Mouse (Mus musculus): ENCODE data around the gene Pear1. TPM values are rescaled to one million over a fixed set of nuclear protein-coding genes. Genes with fewer than 3 reads are reported as not detected.
A peak's percentile ranks its signal among the peaks of the same experiment; 100 is the strongest.

The Pear1 gene
- polyA plus RNA-seq, 1 experiment from 2014 or later: 13.2 TPM

GRCm38 (mm10) chr3:87761408-87762375 is 62.4 kb downstream of the Pear1 start:
- H3K27me3 ChIP-seq: peaks cover 36% of the 10 kb centered on the region
- no peak overlapping the region for H3K4me3 ChIP-seq
- H3K9me3 ChIP-seq (replicated peaks): no peaks in the 10 kb centered on the region
- WGBS: 67% methylated on average over 20 of the region's 20 CpGs
- H3K4me1 ChIP-seq: peaks cover 23% of the 10 kb centered on the region
- no peaks in the 10 kb centered on the region for H3K36me3 ChIP-seq
- no peak for ATAC-seq (ENCODE audit: low FRiP score)
- H3K4me2 ChIP-seq (replicated peaks): no peak overlapping the region
- H3K9ac ChIP-seq: no peak overlapping the region
- H3K27ac ChIP-seq: 0 out of 2 replicates have a peak overlapping the region, but pooled peaks have one; percentile 19

GRCm38 (mm10) chr3:87758641-87759040 is 65.5 kb downstream of the Pear1 start:
- Histone ChIP-seq H3K27ac (no peak overlapping the region), H3K4me1 (peaks cover 20% of the 10 kb centered on the region), H3K9me3 (replicated peaks) (no peaks in the 10 kb centered on the region), H3K27me3 (peaks cover 32% of the 10 kb centered on the region), H3K4me3 (no peak overlapping the region), H3K9ac (no peak overlapping the region; the same call in 1 of the 2 replicates), H3K36me3 (no peaks in the 10 kb centered on the region), H3K4me2 (replicated peaks) (no peak overlapping the region)
- no peak for ATAC-seq (ENCODE audit: low FRiP score)
- WGBS: 52% methylated on average over 3 of the region's 5 CpGs

- WGBS: 52% methylated on average over 20 of the region's 20 CpGs
- H3K27me3 ChIP-seq: peaks cover 36% of the 10 kb centered on the region
Observed at GRCm38 (mm10) chr3:87756488-87756887, 67.6 kb downstream of the Pear1 start.

GRCm38 (mm10) chr3:87755964-87756363 is 68.1 kb downstream of the Pear1 start:
- peaks cover 36% of the 10 kb centered on the region for H3K27me3 ChIP-seq
- no peak overlapping the region for H3K27ac ChIP-seq
- peak; percentile 82 for ATAC-seq (ENCODE audit: low FRiP score)
- peak overlapping the region; percentile 27 for H3K9ac ChIP-seq
- H3K4me3 ChIP-seq: peak overlapping the region; percentile 13
- peaks cover 8% of the 10 kb centered on the region; the same call in 1 of the 2 replicates for H3K4me1 ChIP-seq
- no peaks in the 10 kb centered on the region for H3K9me3 ChIP-seq (replicated peaks)
- no peaks in the 10 kb centered on the region for H3K36me3 ChIP-seq
- WGBS: 2% methylated on average over 24 of the region's 24 CpGs
- peak overlapping the region; percentile 51 for H3K4me2 ChIP-seq (replicated peaks)

More at GRCm38 (mm10) chr3:87756488-87756887, 67.6 kb downstream of the Pear1 start:
- peak; percentile 14; the same call in 1 of the 2 replicates for ATAC-seq (ENCODE audit: low FRiP score)
- peak overlapping the region; percentile 27; the same call in 1 of the 2 replicates for H3K9ac ChIP-seq
- no peaks in the 10 kb centered on the region for H3K36me3 ChIP-seq
- H3K4me2 ChIP-seq (replicated peaks): peak overlapping the region; percentile 51
- H3K4me1 ChIP-seq: peaks cover 8% of the 10 kb centered on the region; the same call in 1 of the 2 replicates
- peak overlapping the region; percentile 13; the same call in 1 of the 2 replicates for H3K4me3 ChIP-seq
- H3K27ac ChIP-seq: no peak overlapping the region
- H3K9me3 ChIP-seq (replicated peaks): no peaks in the 10 kb centered on the region

GRCm38 (mm10) chr3:87753829-87754228 is 70.3 kb downstream of the Pear1 start:
- no peak overlapping the region for H3K9ac ChIP-seq
- no peak overlapping the region for H3K27ac ChIP-seq
- H3K9me3 ChIP-seq (replicated peaks): no peaks in the 10 kb centered on the region
- 78% methylated on average over 13 of the region's 13 CpGs for WGBS
- H3K4me2 ChIP-seq (replicated peaks): no peak overlapping the region
- H3K27me3 ChIP-seq: peaks cover 36% of the 10 kb centered on the region
- no peaks in the 10 kb centered on the region for H3K36me3 ChIP-seq
- no peak overlapping the region for H3K4me3 ChIP-seq
- ATAC-seq (ENCODE audit: low FRiP score): no peak
- H3K4me1 ChIP-seq: peaks cover 8% of the 10 kb centered on the region; the same call in 1 of the 2 replicates

DNA sequence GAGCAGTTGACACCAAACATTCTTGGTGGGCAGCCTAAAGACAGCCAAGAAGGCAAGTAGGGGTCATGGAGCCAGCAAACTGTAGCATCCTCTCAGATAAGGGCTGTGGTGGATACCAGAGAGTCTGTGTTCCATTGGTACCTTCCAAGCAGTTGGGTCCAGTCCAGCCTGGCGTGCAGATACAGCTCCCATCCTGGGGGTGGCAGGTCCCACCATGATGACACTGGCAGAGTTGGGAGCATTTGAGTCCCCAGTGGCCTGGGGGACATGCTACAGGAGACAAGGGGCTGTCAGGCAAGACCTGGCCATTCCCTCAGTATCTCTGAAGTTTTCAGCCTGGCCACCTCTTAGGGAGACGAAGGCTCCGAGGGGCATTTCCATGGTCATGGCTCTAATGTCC is 71.5 kb downstream of the Pear1 start:
- Histone ChIP-seq H3K9ac (no peak overlapping the region), H3K27ac (no peak overlapping the region), H3K4me2 (replicated peaks) (no peak overlapping the region), H3K4me3 (no peak overlapping the region), H3K27me3 (peaks cover 31% of the 10 kb centered on the region), H3K9me3 (replicated peaks) (no peaks in the 10 kb centered on the region), H3K4me1 (peaks cover 8% of the 10 kb centered on the region; the same call in 1 of the 2 replicates), H3K36me3 (no peaks in the 10 kb centered on the region)
- no peak for ATAC-seq (ENCODE audit: low FRiP score)
- 78% methylated on average over 3 of the region's 3 CpGs for WGBS

- ATAC-seq (ENCODE audit: low FRiP score): no peak
- peaks cover 15% of the 10 kb centered on the region for H3K27me3 ChIP-seq
- H3K4me3 ChIP-seq: no peak overlapping the region
- H3K36me3 ChIP-seq: no peaks in the 10 kb centered on the region
- 90% methylated on average over 12 of the region's 12 CpGs for WGBS
- H3K9ac ChIP-seq: no peak overlapping the region
- no peak overlapping the region for H3K4me2 ChIP-seq (replicated peaks)
- H3K4me1 ChIP-seq: peaks cover 8% of the 10 kb centered on the region
- no peaks in the 10 kb centered on the region for H3K9me3 ChIP-seq (replicated peaks)
- no peak overlapping the region for H3K27ac ChIP-seq
Observed at GRCm38 (mm10) chr3:87749977-87750376, 74.1 kb downstream of the Pear1 start.

DNA sequence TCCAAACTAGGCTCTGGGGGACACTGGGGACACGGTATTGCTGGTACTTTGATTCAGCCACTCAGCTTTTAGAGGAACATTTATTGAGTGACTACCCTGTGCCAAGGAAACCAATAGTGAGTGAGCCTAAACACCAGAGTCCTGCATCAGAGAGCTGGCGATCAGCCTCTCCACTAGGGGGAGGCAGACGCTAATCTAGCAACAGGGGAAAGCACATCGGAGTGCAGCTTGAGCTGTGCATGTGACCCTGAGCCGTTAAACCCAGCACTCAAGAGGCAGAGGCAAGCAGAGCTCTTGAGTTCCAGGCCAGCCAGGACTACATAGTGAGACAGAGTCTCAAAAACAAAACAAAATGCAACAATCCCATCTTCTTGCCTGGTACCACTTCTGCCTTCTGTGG is 75.1 kb downstream of the Pear1 start:
- Histone ChIP-seq H3K9ac (no peak overlapping the region), H3K9me3 (replicated peaks) (no peaks in the 10 kb centered on the region), H3K27ac (no peak overlapping the region), H3K4me1 (peaks cover 10% of the 10 kb centered on the region), H3K36me3 (no peaks in the 10 kb centered on the region), H3K4me3 (no peak overlapping the region), H3K4me2 (replicated peaks) (no peak overlapping the region), H3K27me3 (peaks cover 7% of the 10 kb centered on the region; the same call in 1 of the 2 replicates)
- no peak for ATAC-seq (ENCODE audit: low FRiP score)
- 20% methylated on average over 5 of the region's 5 CpGs for WGBS

DNA sequence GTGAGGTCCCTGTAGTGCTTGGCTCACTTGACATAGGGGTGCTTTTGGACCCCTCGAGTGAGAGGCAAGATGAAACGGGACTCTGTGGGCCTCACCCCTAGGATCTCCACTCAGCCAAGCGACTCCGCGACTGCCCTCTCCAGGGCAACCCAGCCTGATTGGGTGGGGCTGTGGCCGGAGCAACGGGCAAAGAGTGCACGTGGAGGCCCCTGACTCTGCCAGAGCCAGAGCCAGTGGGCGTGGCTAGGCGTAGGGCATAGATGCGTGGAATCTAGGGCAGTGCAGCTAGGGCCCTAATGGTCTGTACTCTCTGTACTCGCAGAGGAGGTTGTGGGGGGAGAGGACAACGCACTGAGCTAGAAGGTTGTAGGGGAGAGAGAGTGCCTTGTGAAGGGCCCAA is 75.7 kb downstream of the Pear1 start, which contains the start of gene Lrrc71:
TSS of gene Lrrc71 (minus strand) at position 195 of the 400 bp plus-strand sequence.
- H3K27me3 ChIP-seq: peaks cover 2% of the 10 kb centered on the region; the same call in 1 of the 2 replicates
- no peak within 1 kb of the TSS for H3K27ac ChIP-seq
- ATAC-seq (ENCODE audit: low FRiP score): 0 out of 2 replicates have a peak, but pooled peaks have one; percentile 15
- H3K36me3 ChIP-seq: no peaks in the 10 kb centered on the region
- H3K4me2 ChIP-seq (replicated peaks): no peak within 1 kb of the TSS
- H3K9me3 ChIP-seq (replicated peaks): no peaks in the 10 kb centered on the region
- peaks cover 10% of the 10 kb centered on the region for H3K4me1 ChIP-seq
- 48% methylated on average over 13 of the region's 13 CpGs for WGBS
- no peak within 1 kb of the TSS for H3K9ac ChIP-seq
- no peak within 1 kb of the TSS for H3K4me3 ChIP-seq

- ATAC-seq (ENCODE audit: low FRiP score): no peak
- H3K4me3 ChIP-seq: peak overlapping the region; percentile 11; the same call in 1 of the 2 replicates
- H3K4me1 ChIP-seq: peaks cover 10% of the 10 kb centered on the region
- H3K27ac ChIP-seq: no peak overlapping the region
- no peaks in the 10 kb centered on the region for H3K9me3 ChIP-seq (replicated peaks)
- H3K27me3 ChIP-seq: no peaks in the 10 kb centered on the region
- WGBS: 31% methylated on average over 18 of the region's 18 CpGs
- H3K9ac ChIP-seq: 0 out of 2 replicates have a peak overlapping the region, but pooled peaks have one; percentile 0
- H3K36me3 ChIP-seq: peaks cover 5% of the 10 kb centered on the region
- H3K4me2 ChIP-seq (replicated peaks): peak overlapping the region; percentile 42
Observed at GRCm38 (mm10) chr3:87745036-87745659, 79.0 kb downstream of the Pear1 start.

- no peak for ATAC-seq (ENCODE audit: low FRiP score)
- Histone ChIP-seq H3K4me3 (no peak overlapping the region), H3K27ac (no peak overlapping the region), H3K4me1 (peaks cover 10% of the 10 kb centered on the region), H3K9me3 (replicated peaks) (no peaks in the 10 kb centered on the region), H3K27me3 (no peaks in the 10 kb centered on the region), H3K4me2 (replicated peaks) (no peak overlapping the region), H3K9ac (no peak overlapping the region), H3K36me3 (peaks cover 6% of the 10 kb centered on the region)
- WGBS: 84% methylated on average over 4 of the region's 4 CpGs
Observed at GRCm38 (mm10) chr3:87743927-87744326, 80.2 kb downstream of the Pear1 start.

- H3K27me3 ChIP-seq: no peaks in the 10 kb centered on the region
- no peak overlapping the region for H3K4me3 ChIP-seq
- no peak overlapping the region for H3K27ac ChIP-seq
- no peak overlapping the region for H3K4me2 ChIP-seq (replicated peaks)
- no peaks in the 10 kb centered on the region for H3K9me3 ChIP-seq (replicated peaks)
- H3K36me3 ChIP-seq: peaks cover 17% of the 10 kb centered on the region
- WGBS: 90% methylated on average over 16 of the region's 16 CpGs
- H3K4me1 ChIP-seq: peaks cover 10% of the 10 kb centered on the region
- no peak overlapping the region for H3K9ac ChIP-seq
- ATAC-seq (ENCODE audit: low FRiP score): no peak
Observed at GRCm38 (mm10) chr3:87742735-87743134, 81.4 kb downstream of the Pear1 start.
